Mouse (Mus musculus) MEL (cell line): ENCODE data around the gene Baiap2. TPM values are rescaled to one million over a fixed set of nuclear protein-coding genes. Genes with fewer than 3 reads are reported as not detected.

Experiments
- DNase-seq: peaks from one replicate; pipeline ENCODE4 v3.0.0; 2011; ENCODE audit warnings: low read depth, low spot score
- H3K27ac ChIP-seq: 2 replicates; pipeline ENCODE4 v1.5.1; 2012; ENCODE audit warnings: low read depth, mild to moderate bottlenecking, control low read depth, low read length, moderate library complexity; ENCODE audit not compliant: control insufficient read depth
- H3K27me3 ChIP-seq, 2 experiments: fragments of 150-350 bp in 1 of 2; sonication (generic) in 1 of 2; 2 replicates each; pipeline ENCODE4 v1.6.1; 2012; ENCODE audit warnings: low read length in 2 of 2, mild to moderate bottlenecking in 2 of 2, improper control_type of control experiment in 1 of 2, moderate library complexity in 1 of 2; ENCODE audit not compliant: insufficient read depth in 2 of 2, control insufficient read depth in 1 of 2
- H3K36me3 ChIP-seq, 2 experiments: 2 replicates each; pipeline ENCODE4 v1.6.1; 2012 to 2014; ENCODE audit warnings: low read length in 2 of 2, improper control_type of control experiment in 1 of 2, inconsistent platforms in 1 of 2, mild to moderate bottlenecking in 1 of 2; ENCODE audit not compliant: insufficient read depth in 2 of 2, control insufficient read depth in 1 of 2
- H3K4me1 ChIP-seq, 2 experiments: fragments of 150-350 bp in 1 of 2; sonication (generic) in 1 of 2; 2 replicates each; pipeline ENCODE4 v1.6.1; 2012; ENCODE audit warnings: low read length in 2 of 2, improper control_type of control experiment in 1 of 2, mild to moderate bottlenecking in 1 of 2; ENCODE audit not compliant: insufficient read depth in 2 of 2, control insufficient read depth in 1 of 2
- H3K4me3 ChIP-seq, 2 experiments: fragments of 150-350 bp in 1 of 2; sonication (generic) in 1 of 2; 2 replicates each; pipeline ENCODE4 v1.5.1; 2012; ENCODE audit warnings: low read depth in 2 of 2, low read length in 2 of 2, mild to moderate bottlenecking in 2 of 2, moderate library complexity in 2 of 2, control low read depth in 1 of 2, improper control_type of control experiment in 1 of 2; ENCODE audit not compliant: control insufficient read depth in 1 of 2, insufficient read depth in 1 of 2
- H3K79me2 ChIP-seq: 2 replicates; pipeline ENCODE4 v1.6.1; 2012; ENCODE audit warnings: mild to moderate bottlenecking, low read length, moderate library complexity; ENCODE audit not compliant: control insufficient read depth, poor library complexity, insufficient read depth
- H3K9ac ChIP-seq: 2 replicates; pipeline ENCODE4 v1.6.1; 2012; ENCODE audit warnings: low read depth, mild to moderate bottlenecking, control low read depth, low read length, moderate library complexity; ENCODE audit not compliant: control insufficient read depth, poor library complexity, severe bottlenecking
- H3K9me3 ChIP-seq: fragments of 150-350 bp; sonication (generic); replicated peaks from 2 replicates; pipeline ENCODE4 v1.6.1; 2012; ENCODE audit warnings: mild to moderate bottlenecking, low read length, improper control_type of control experiment, moderate library complexity; ENCODE audit not compliant: insufficient read depth
- ETS1 ChIP-seq: IDR thresholded peaks from 2 replicates; pipeline ENCODE4 v1.6.1; 2012; ENCODE audit warnings: low read depth, mild to moderate bottlenecking, inconsistent platforms, low read length, improper control_type of control experiment, moderate library complexity
- GATA1 ChIP-seq: IDR thresholded peaks from 2 replicates; pipeline ENCODE4 v1.6.1; 2011; ENCODE audit warnings: low read depth, low read length, improper control_type of control experiment
- HCFC1 ChIP-seq: IDR thresholded peaks from 2 replicates; pipeline ENCODE4 v1.6.1; 2012; ENCODE audit warnings: low read depth, mild to moderate bottlenecking, inconsistent platforms, low read length, improper control_type of control experiment, moderate library complexity
- MAZ ChIP-seq: IDR thresholded peaks from 2 replicates; pipeline ENCODE4 v1.6.1; 2012; ENCODE audit warnings: low read depth, mild to moderate bottlenecking, inconsistent platforms, low read length, improper control_type of control experiment
- MEF2A ChIP-seq: IDR thresholded peaks from 2 replicates; pipeline ENCODE4 v1.6.1; 2014; ENCODE audit warnings: low read depth, mild to moderate bottlenecking, inconsistent platforms, low read length, improper control_type of control experiment; ENCODE audit not compliant: poor library complexity, insufficient replicate concordance, severe bottlenecking; ENCODE audit errors: extremely low read depth
- MXI1 ChIP-seq: IDR thresholded peaks from 2 replicates; pipeline ENCODE4 v1.6.1; 2011; ENCODE audit warnings: mild to moderate bottlenecking, low read depth, low read length, improper control_type of control experiment
- MYC ChIP-seq: IDR thresholded peaks from 2 replicates; pipeline ENCODE4 v1.6.1; 2011; ENCODE audit warnings: low read depth, mild to moderate bottlenecking, low read length, improper control_type of control experiment, moderate library complexity
- NELFE ChIP-seq: IDR thresholded peaks from 2 replicates; pipeline ENCODE4 v1.6.1; 2011; ENCODE audit warnings: low read depth, low read length, improper control_type of control experiment
- POLR2A ChIP-seq, 2 experiments: IDR thresholded peaks; 2 replicates each; pipeline ENCODE4 v1.6.1; 2011 to 2012; ENCODE audit warnings: low read length in 2 of 2, mild to moderate bottlenecking in 2 of 2, control low read depth in 1 of 2, improper control_type of control experiment in 1 of 2, low read depth in 1 of 2, moderate library complexity in 1 of 2; ENCODE audit not compliant: control insufficient read depth in 1 of 2, insufficient read depth in 1 of 2, poor library complexity in 1 of 2
- POLR2AphosphoS5 ChIP-seq: IDR thresholded peaks from 2 replicates; pipeline ENCODE4 v1.6.1; 2012; ENCODE audit warnings: low read depth, borderline replicate concordance, mild to moderate bottlenecking, inconsistent platforms, low read length, moderate library complexity, mixed read lengths
- RAD21 ChIP-seq: IDR thresholded peaks from 2 replicates; pipeline ENCODE4 v1.6.1; 2011; ENCODE audit warnings: mild to moderate bottlenecking, low read depth, low read length, improper control_type of control experiment
- RCOR1 ChIP-seq: IDR thresholded peaks from 2 replicates; pipeline ENCODE4 v1.6.1; 2012; ENCODE audit warnings: low read depth, mild to moderate bottlenecking, inconsistent platforms, low read length, improper control_type of control experiment
- SIN3A ChIP-seq: IDR thresholded peaks from 2 replicates; pipeline ENCODE4 v1.6.1; 2012; ENCODE audit warnings: low read length, improper control_type of control experiment, inconsistent platforms
- UBTF ChIP-seq: IDR thresholded peaks from 2 replicates; pipeline ENCODE4 v1.6.1; 2012; ENCODE audit warnings: low read depth, mild to moderate bottlenecking, inconsistent platforms, low read length, improper control_type of control experiment, moderate library complexity, borderline replicate concordance; ENCODE audit not compliant: insufficient read depth
- USF1 ChIP-seq: IDR thresholded peaks from 2 replicates; pipeline ENCODE4 v1.6.1; 2014; ENCODE audit warnings: low read depth, mild to moderate bottlenecking, inconsistent platforms, low read length, improper control_type of control experiment, moderate library complexity
- USF2 ChIP-seq, 2 experiments: IDR thresholded peaks; 2 replicates each; pipeline ENCODE4 v1.6.1; 2011 to 2012; ENCODE audit warnings: improper control_type of control experiment in 2 of 2, low read length in 2 of 2, borderline replicate concordance in 1 of 2, inconsistent platforms in 1 of 2, low read depth in 1 of 2, mild to moderate bottlenecking in 1 of 2; ENCODE audit not compliant: insufficient read depth in 1 of 2
- ZC3H11A ChIP-seq: IDR thresholded peaks from 2 replicates; pipeline ENCODE4 v1.6.1; 2012; ENCODE audit warnings: low read depth, mild to moderate bottlenecking, inconsistent platforms, low read length, improper control_type of control experiment
- ZKSCAN1 ChIP-seq: IDR thresholded peaks from 2 replicates; pipeline ENCODE4 v1.6.1; 2012; ENCODE audit warnings: low read depth, mild to moderate bottlenecking, inconsistent platforms, low read length, improper control_type of control experiment, moderate library complexity
- ZNF384 ChIP-seq: IDR thresholded peaks from 2 replicates; pipeline ENCODE4 v1.6.1; 2012; ENCODE audit warnings: low read depth, mild to moderate bottlenecking, inconsistent platforms, low read length, improper control_type of control experiment
- polyA plus RNA-seq, 2 experiments: library from polyadenylated mRNA; stranded (reverse) in 1 of 2; unstranded in 1 of 2; fragments of >175 nt in 1 of 2; fragments of >200 nt in 1 of 2; gene quantifications; 2 replicates each; pipeline versions ENCODE4 v1.2.1 to v1.2.4; 2012; ENCODE audit warnings: low replicate concordance in 2 of 2, low read depth in 1 of 2; ENCODE audit not compliant: insufficient read length in 2 of 2, insufficient read depth in 1 of 2, missing spikeins in 1 of 2
- total RNA-seq: library from RNA; depleted of rRNA; stranded (reverse); fragments of 300-350 nt; gene quantifications from 2 replicates; pipeline ENCODE4 v1.2.3, GENCODE M21; 2012

Baiap2 gene
- total and polyA plus RNA-seq, 3 experiments: 27.5 to 31.3 TPM; not detected in 1

GRCm38 (mm10) chr11:120045839-120046552, 103.4 kb downstream of the Baiap2 start:
- H3K27me3 ChIP-seq: no peaks in the 10 kb centered on the region; a peak in 2 of 4 replicates
- no peak for DNase-seq
- H3K36me3 ChIP-seq: no peaks in the 10 kb centered on the region
- H3K79me2 ChIP-seq: no peaks in the 10 kb centered on the region
- no peak overlapping the region for H3K27ac ChIP-seq
- H3K4me3 ChIP-seq: no peak overlapping the region
- H3K4me1 ChIP-seq: no peaks in the 10 kb centered on the region
- TF ChIP-seq SIN3A (no peak), ZNF384 (no peak), USF2 (IDR thresholded peaks at IDR 0.05; ENCODE audit: borderline replicate concordance in 1 of 2, insufficient read depth in 1 of 2, low read depth in 1 of 2, low read length in 2 of 2) (no peak), POLR2AphosphoS5 (no peak), ETS1 (no peak), MYC (no peak), MAZ (no peak), MEF2A (no peak), RAD21 (no peak), ZKSCAN1 (no peak), GATA1 (no peak)
- TF ChIP-seq, all 39 proteins: peak for 0
- no peaks in the 10 kb centered on the region for H3K9me3 ChIP-seq
- no peak overlapping the region for H3K9ac ChIP-seq

- H3K27me3 ChIP-seq: peaks cover 1 to 2% of the 10 kb centered on the region in 2 experiments; a peak in 3 of 4 replicates
- TF ChIP-seq POLR2A (IDR thresholded peaks at IDR 0.05; ENCODE audit: control insufficient read depth in 1 of 2, insufficient read depth in 1 of 2, low read depth in 1 of 2, low read length in 2 of 2, poor library complexity in 1 of 2) (no peak), POLR2AphosphoS5 (no peak), GATA1 (no peak), ZNF384 (no peak), RCOR1 (no peak), HCFC1 (no peak), UBTF (no peak), USF1 (no peak), NELFE (no peak), MYC (no peak), ZC3H11A (no peak), MXI1 (no peak), USF2 (IDR thresholded peaks at IDR 0.05; ENCODE audit: borderline replicate concordance in 1 of 2, insufficient read depth in 1 of 2, low read depth in 1 of 2, low read length in 2 of 2) (no peak)
- no peak within 1 kb of the TSS for H3K27ac ChIP-seq
- no peaks in the 10 kb centered on the region for H3K79me2 ChIP-seq
- no peaks in the 10 kb centered on the region for H3K9me3 ChIP-seq
- H3K36me3 ChIP-seq: no peaks in the 10 kb centered on the region
- H3K4me3 ChIP-seq: no peak within 1 kb of the TSS
- no peak within 1 kb of the TSS for H3K9ac ChIP-seq
- H3K4me1 ChIP-seq: no peaks in the 10 kb centered on the region
- DNase-seq: no peak
Observed at GRCm38 (mm10) chr11:120046553-120047191, 104.1 kb downstream of the Baiap2 start, which contains the start of gene Aatk. Gene Aatk (minus strand): TSS chr11:120047167.
